Mouse (Mus musculus): ENCODE measurements around the gene Xk.
"Not testable (repeated sequence)": the region's sequence is repeated elsewhere in the genome, so short reads cannot be mapped to it uniquely, and the experiment has no call there.

The Xk gene

DNA sequence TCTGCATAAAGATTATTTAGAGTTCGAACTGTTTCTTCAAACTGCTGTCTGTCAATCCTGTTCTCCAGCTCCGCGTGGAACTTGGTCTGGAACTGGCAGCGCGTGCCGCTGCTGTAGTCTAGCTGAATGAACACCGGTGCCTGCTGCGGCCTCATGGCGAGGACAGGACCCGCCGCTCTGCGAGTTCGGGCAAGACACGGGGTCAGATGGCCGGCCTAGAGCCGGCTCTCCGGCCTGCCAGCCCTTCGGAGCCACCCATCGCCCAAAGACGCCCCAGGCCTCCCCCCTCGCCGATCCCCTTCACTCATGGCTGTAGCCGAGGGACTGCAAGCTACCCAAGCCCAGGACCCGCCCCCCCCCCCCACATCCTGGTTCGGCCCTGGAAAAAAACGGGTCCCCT, 55.4 kb downstream of the Xk start:
- DNase-seq (ENCODE audit: low spot score) = not testable (repeated sequence)

DNA sequence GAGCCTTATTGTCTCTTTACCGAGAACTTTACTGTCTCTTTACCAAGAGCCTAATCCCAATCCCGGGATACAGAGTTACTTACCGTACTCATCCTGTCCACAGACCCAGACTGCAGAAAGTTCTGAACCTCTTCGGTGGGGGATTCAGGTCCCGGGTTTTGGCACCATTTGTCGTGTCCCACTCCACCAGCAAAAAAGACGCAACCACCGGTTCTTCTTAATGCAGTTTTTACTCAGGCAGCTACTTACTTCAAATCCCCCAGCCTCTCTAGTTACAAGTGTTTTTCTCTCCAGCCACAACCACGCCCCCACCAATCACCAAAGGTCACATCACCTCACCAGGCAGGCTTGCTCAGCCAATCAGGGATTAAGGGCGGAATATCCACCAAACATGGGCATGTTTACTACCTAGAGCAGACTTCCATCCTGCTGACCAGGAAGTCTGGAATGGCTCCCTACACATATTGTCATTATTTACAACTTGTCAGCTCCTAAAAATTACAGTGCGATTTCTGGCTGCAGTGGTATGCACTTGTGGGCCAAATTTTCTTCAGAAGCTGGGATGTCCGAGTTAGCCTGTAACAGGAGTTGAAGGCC, 59.9 kb downstream of the Xk start:
- peak; percentile 3 for DNase-seq (ENCODE audit: low spot score)

DNA sequence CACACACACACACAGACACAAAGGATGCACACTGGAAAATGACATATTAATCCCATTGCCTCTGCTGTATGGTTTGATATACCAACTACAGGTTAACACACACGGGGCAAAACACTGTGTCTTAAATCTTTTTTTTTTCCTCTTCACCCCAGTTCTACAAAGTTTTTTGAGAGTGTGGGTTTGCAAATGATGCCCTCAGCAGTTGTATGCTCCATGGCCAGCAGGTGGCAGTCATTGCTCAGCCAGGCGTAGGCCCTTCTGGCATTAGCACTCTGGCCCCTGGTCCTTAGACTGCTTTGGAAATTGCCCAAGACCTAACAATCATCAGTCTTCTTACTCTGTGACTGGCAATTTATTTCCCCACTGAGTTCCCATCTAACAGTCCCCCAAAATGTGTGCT, 60.5 kb downstream of the Xk start:
- peak; percentile 70 for DNase-seq (ENCODE audit: low spot score)

- DNase-seq (ENCODE audit: low spot score) = not testable (repeated sequence)
Observed at GRCm38 (mm10) chrX:9334996-9335395, 62.4 kb downstream of the Xk start.

GRCm38 (mm10) chrX:9350327-9350726, 77.8 kb downstream of the Xk start, which contains the start of gene H2al1k:
Gene H2al1k (plus strand): TSS chrX:9350627.
- not testable (repeated sequence) for DNase-seq (ENCODE audit: low spot score)

All from lung, postnatal 25 days (tissue).